Mouse (Mus musculus): ENCODE measurements around the gene Bad.

DNA sequence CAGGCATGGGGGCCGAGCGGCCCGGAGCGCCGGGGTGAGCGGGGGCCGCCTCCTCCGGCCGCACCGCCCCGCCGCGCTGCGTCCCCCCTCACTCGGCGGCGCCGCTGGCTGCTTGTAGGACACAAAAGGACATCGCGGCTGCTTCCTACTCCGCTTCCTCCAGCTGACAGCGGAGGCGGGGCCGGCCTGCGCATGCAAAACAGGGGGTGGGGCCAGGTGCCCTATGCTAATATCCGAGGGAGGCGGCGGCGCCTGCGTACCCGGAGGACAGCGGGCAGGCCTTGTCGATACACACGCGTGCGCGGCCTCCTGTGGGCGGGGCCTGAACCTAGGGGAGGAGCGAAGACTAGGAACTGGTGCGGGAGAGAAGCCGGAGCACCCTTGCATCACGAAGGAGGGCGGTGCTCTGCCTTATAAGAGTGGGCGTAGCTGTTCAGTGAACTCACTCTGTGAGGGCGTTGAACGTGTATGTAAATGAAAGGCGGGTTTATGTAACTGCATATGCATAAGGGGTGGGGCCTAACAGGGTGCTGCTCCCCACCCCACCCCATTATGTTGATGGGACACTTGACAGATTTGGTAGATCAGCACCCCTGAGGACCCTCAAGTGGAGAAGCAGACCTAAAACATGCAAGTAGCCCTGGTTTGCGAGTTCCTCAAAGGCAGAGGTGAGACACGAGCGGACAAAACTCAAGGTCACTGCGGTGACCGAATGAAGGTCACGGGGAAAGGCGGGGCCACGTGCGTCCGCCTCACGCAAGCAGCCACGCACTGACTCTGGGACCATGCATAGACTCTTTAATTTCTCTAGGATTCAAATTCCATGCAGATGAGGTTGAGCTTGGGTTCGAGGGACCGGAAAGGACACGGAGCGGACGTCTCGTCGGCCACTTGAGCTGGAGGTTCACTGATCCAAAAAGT is 19.8 kb upstream of the Bad start, which contains the start of gene Esrra:
- TF ChIP-seq POLR2A (IDR thresholded peaks at IDR 0.05; ENCODE audit: extremely low read depth, insufficient read depth, low read length) (peak; percentile 68; the same call in 1 of the 2 replicates), CTCF (IDR thresholded peaks at IDR 0.05; ENCODE audit: extremely low read depth, insufficient read depth, low read length) (no peak)
